Mouse (Mus musculus) bone marrow, adult 2 months (tissue): ENCODE results near the gene Sec13.

Experiments
- CTCF ChIP-seq: fragments of 200-500 bp; IDR thresholded peaks from 2 replicates; pipeline ENCODE4 v1.5.1; 2011; ENCODE audit warnings: low read length, control low read depth; ENCODE audit not compliant: control insufficient read depth, insufficient read depth
- POLR2A ChIP-seq: fragments of 200-500 bp; IDR thresholded peaks from 2 replicates; pipeline ENCODE4 v1.6.1; 2011; ENCODE audit warnings: low read depth, mild to moderate bottlenecking, control low read depth, low read length, borderline replicate concordance; ENCODE audit not compliant: control insufficient read depth

DNA sequence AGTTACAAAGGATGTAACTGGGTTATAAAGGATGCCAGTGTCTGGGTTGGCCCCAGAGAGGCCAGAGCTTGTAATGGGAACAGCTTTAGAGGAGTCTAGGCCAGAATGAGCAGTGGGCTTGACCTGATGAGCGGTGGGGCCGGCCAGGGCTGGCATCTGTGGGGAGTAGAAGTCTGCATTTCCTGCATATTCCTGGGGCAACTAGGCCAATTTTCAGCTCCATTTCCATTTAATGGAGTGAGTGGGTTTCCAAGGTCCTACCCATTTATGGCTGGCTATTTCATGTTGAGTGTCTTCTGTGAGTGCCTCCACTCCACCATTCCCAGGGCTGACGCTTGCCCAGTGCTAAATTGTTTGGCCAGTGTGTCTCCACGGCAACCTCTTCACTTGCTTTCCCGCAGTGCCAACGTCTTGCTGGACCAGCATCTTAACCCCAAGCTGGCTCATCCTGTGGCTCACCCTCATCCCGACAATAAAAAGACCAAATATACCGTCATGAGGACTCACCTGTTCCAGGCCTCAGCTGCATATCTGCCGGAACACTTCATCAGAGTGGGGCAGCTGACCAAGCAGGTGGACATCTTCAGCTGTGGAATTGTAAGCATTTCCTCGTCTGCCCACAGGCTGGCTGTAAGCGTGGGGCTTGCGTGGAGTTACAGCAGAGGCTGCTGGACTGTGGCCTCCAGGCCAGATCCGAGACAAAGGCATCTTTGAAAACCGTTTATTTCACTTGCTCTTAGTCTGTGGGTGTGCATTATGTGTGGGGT lies 62.1 kb downstream of the Sec13 start:
- TF ChIP-seq POLR2A (no peak), CTCF (no peak)
